ENCODE assay signal across 8 mouse cellular contexts in the genomic region with DNA sequence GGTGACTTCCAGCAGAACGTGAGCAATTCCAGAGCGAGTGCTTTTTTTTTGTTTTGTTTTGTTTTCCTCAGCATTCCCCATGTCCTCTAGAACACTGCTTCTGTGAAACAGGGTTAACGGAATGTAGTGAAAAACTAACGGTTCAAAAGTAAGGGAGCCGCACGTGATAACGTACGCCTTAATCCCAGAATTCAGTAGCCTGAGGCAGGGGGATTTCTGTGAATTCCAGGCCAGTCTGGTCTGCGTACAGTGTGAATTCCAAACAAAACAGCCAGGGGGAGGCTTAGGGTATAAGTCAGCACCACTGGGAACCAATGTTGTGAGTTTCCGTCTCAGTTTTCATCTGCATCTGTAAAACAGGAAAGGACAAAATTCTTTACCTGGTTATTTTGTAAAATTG. TPM values are rescaled to one million over a fixed set of nuclear protein-coding genes. Genes with fewer than 3 reads are reported as not detected.
DNase-seq lines count a peak whose midpoint lies in the region; ATAC-seq and TF ChIP-seq lines count a peak whose summit lies in the region.

No protein-coding gene starts in this region.

- peaks cover 1% of the 10 kb centered on the region; the same call in 1 of the 2 replicates for H3K36me3 ChIP-seq in kidney, adult 2 months (ENCODE audit: control insufficient read depth, insufficient read depth, low read length)
- peaks cover 13% of the 10 kb centered on the region for H3K36me3 ChIP-seq in forebrain, postnatal 0 days (ENCODE audit: insufficient read depth)
- peaks cover 15% of the 10 kb centered on the region; the same call in 1 of the 2 replicates for H3K36me3 ChIP-seq in limb, embryonic 14.5 days (ENCODE audit: control insufficient read depth, insufficient read depth, low read length)
- H3K36me3 ChIP-seq in neural tube, embryonic 13.5 days: peaks cover 17% of the 10 kb centered on the region

- H3K9ac ChIP-seq in forebrain, postnatal 0 days: peak overlapping the region; percentile 83
- H3K9ac ChIP-seq in limb, embryonic 14.5 days (ENCODE audit: low read depth, low read length, severe bottlenecking): peak overlapping the region; percentile 74
- peak overlapping the region; percentile 84 for H3K9ac ChIP-seq in neural tube, embryonic 13.5 days

- H3K4me2 ChIP-seq in forebrain, postnatal 0 days (ENCODE audit: low read depth): peak overlapping the region; percentile 54
- H3K4me2 ChIP-seq in limb, embryonic 14.5 days (replicated peaks; ENCODE audit: low read depth, low read length, severe bottlenecking): peak overlapping the region; percentile 62
- peak overlapping the region; percentile 61 for H3K4me2 ChIP-seq in neural tube, embryonic 13.5 days

- no peaks in the 10 kb centered on the region for H3K27me3 ChIP-seq in kidney, adult 2 months (replicated peaks; ENCODE audit: control insufficient read depth, insufficient read depth, low read length)
- no peaks in the 10 kb centered on the region for H3K27me3 ChIP-seq in forebrain, postnatal 0 days (ENCODE audit: insufficient read depth, low read length)
- H3K27me3 ChIP-seq in limb, embryonic 14.5 days (ENCODE audit: control insufficient read depth, insufficient read depth, low read length): no peaks in the 10 kb centered on the region
- H3K27me3 ChIP-seq in neural tube, embryonic 13.5 days: no peaks in the 10 kb centered on the region

- WGBS in kidney, adult 2 months: 2% methylated on average over 10 of the region's 10 CpGs
- WGBS in forebrain, postnatal 0 days: 10% methylated on average over 10 of the region's 10 CpGs
- WGBS in limb, embryonic 14.5 days: 6% methylated on average over 10 of the region's 10 CpGs
- 12% methylated on average over 10 of the region's 10 CpGs for WGBS in neural tube, embryonic 13.5 days

- no peaks in the 10 kb centered on the region for H3K9me3 ChIP-seq in forebrain, postnatal 0 days (ENCODE audit: low read length)
- no peaks in the 10 kb centered on the region for H3K9me3 ChIP-seq in limb, embryonic 14.5 days (ENCODE audit: control insufficient read depth, low read length)
- H3K9me3 ChIP-seq in neural tube, embryonic 13.5 days: no peaks in the 10 kb centered on the region

- H3K4me3 ChIP-seq in kidney, adult 2 months (ENCODE audit: insufficient read depth, low read depth, low read length): peak overlapping the region; percentile 67
- H3K4me3 ChIP-seq in forebrain, postnatal 0 days (ENCODE audit: low read depth, low read length): peak overlapping the region; percentile 83
- H3K4me3 ChIP-seq in limb, embryonic 14.5 days (replicated peaks; ENCODE audit: low read length): peak overlapping the region; percentile 74
- peak overlapping the region; percentile 76 for H3K4me3 ChIP-seq in neural tube, embryonic 13.5 days

- H3K27ac ChIP-seq in kidney, adult 2 months (ENCODE audit: insufficient read depth, low read depth, low read length): peak overlapping the region; percentile 85
- H3K27ac ChIP-seq in forebrain, postnatal 0 days (ENCODE audit: low read depth, low read length): peak overlapping the region; percentile 92
- peak overlapping the region; percentile 88 for H3K27ac ChIP-seq in limb, embryonic 14.5 days (replicated peaks; ENCODE audit: low read depth, low read length)
- H3K27ac ChIP-seq in neural tube, embryonic 13.5 days (replicated peaks): peak overlapping the region; percentile 93

- no peak; the same call in 1 of the 2 replicates for TF ChIP-seq CTCF in kidney, adult 2 months (conservative IDR thresholded peaks at IDR 0.05; ENCODE audit: insufficient read depth, insufficient read length, low read depth, low read length)
- peak; percentile 6; the same call in 1 of the 2 replicates for TF ChIP-seq CTCF in forebrain, postnatal 0 days (IDR thresholded peaks at IDR 0.05; ENCODE audit: low read depth)

- DNase-seq in kidney, adult 2 months: peak; percentile 25
- no peak for DNase-seq in kidney, adult 11 months
- peak; percentile 62 for DNase-seq in R1 (ENCODE audit: low read depth, low spot score)
- DNase-seq in forebrain, postnatal 0 days: no peak
- DNase-seq in limb, embryonic 14.5 days (ENCODE audit: low spot score): no peak
- DNase-seq in left cerebral cortex, adult 8-10 months (ENCODE audit: low spot score in 2 of 2): no peak
- no peak for DNase-seq in spleen, postnatal 10 days (ENCODE audit: low spot score in 2 of 2)

- no peak for TF ChIP-seq POLR2A in kidney, adult 2 months (IDR thresholded peaks at IDR 0.05; ENCODE audit: low read depth, low read length)
- no peak for TF ChIP-seq POLR2A in limb, embryonic 14.5 days (IDR thresholded peaks at IDR 0.05; ENCODE audit: borderline replicate concordance, extremely low read depth, insufficient read depth, insufficient read length)

- peaks cover 8% of the 10 kb centered on the region for H3K4me1 ChIP-seq in kidney, adult 2 months (ENCODE audit: control insufficient read depth, insufficient read depth, low read length)
- no peaks in the 10 kb centered on the region for H3K4me1 ChIP-seq in forebrain, postnatal 0 days (ENCODE audit: insufficient read depth)
- peaks cover 6% of the 10 kb centered on the region; the same call in 1 of the 2 replicates for H3K4me1 ChIP-seq in limb, embryonic 14.5 days (ENCODE audit: control insufficient read depth, insufficient read depth, low read length)
- peaks cover 21% of the 10 kb centered on the region for H3K4me1 ChIP-seq in neural tube, embryonic 13.5 days (replicated peaks)

- ATAC-seq in forebrain, postnatal 0 days: peak; percentile 60
- peak; percentile 56 for ATAC-seq in limb, embryonic 14.5 days (ENCODE audit: low FRiP score, low read depth)
- ATAC-seq in neural tube, embryonic 13.5 days (ENCODE audit: low read depth): peak; percentile 80

RNA-seq across cellular contexts. Expression of gene Tmem126a, which starts 0.5 kb away (rescaled TPM):
- 38.7 and 52.9 TPM in 2 replicates for polyA plus RNA-seq in kidney, adult 2 months (2012; rRNA removed)
- 67.5 and 75.2 TPM in 2 replicates for total RNA-seq in forebrain, postnatal 0 days (2014; rRNA removed)
- polyA plus RNA-seq in forebrain, postnatal 0 days (2015; fragmentation: Nextera tagmentation; extraction: Ambion mirVana): 125 and 144 TPM in 2 replicates
- 43.8 and 44.0 TPM in 2 replicates for polyA plus RNA-seq in limb, embryonic 14.5 days (2012; rRNA removed)
- polyA plus RNA-seq in limb, embryonic 14.5 days (2014; fragmentation: Nextera tagmentation; extraction: Ambion mirVana): 94.1 and 98.4 TPM in 2 replicates
- polyA plus RNA-seq in neural tube, embryonic 13.5 days (2015; fragmentation: Nextera tagmentation; extraction: Ambion mirVana): 131 and 141 TPM in 2 replicates
- total RNA-seq in left cerebral cortex, adult 8-10 months (2022): 10 to 100 TPM; 37.1 to 40.9 (median 38.4) TPM

RNA-seq across cellular contexts. Expression of gene Crebzf, which starts 15.0 kb away (rescaled TPM):
- polyA plus RNA-seq in kidney, adult 2 months (2012; rRNA removed): 21.4 and 23.9 TPM in 2 replicates
- 99.8 and 112 TPM in 2 replicates for total RNA-seq in forebrain, postnatal 0 days (2014; rRNA removed)
- polyA plus RNA-seq in forebrain, postnatal 0 days (2015; fragmentation: Nextera tagmentation; extraction: Ambion mirVana): 15.5 and 17.0 TPM in 2 replicates
- 140 and 145 TPM in 2 replicates for polyA plus RNA-seq in limb, embryonic 14.5 days (2012; rRNA removed)
- polyA plus RNA-seq in limb, embryonic 14.5 days (2014; fragmentation: Nextera tagmentation; extraction: Ambion mirVana): 56.3 and 58.1 TPM in 2 replicates
- polyA plus RNA-seq in neural tube, embryonic 13.5 days (2015; fragmentation: Nextera tagmentation; extraction: Ambion mirVana): 38.8 and 41.2 TPM in 2 replicates
- 10 to 100 TPM; 67.4 to 93.4 (median 75.2) TPM for total RNA-seq in left cerebral cortex, adult 8-10 months (2022)

RNA-seq across cellular contexts. Expression of gene Tmem126b, which starts 18.3 kb away (rescaled TPM):
- 13.6 and 17.2 TPM in 2 replicates for polyA plus RNA-seq in kidney, adult 2 months (2012; rRNA removed)
- total RNA-seq in forebrain, postnatal 0 days (2014; rRNA removed): 15.2 and 17.4 TPM in 2 replicates
- 14.5 and 18.2 TPM in 2 replicates for polyA plus RNA-seq in forebrain, postnatal 0 days (2015; fragmentation: Nextera tagmentation; extraction: Ambion mirVana)
- 13.3 and 18.6 TPM in 2 replicates for polyA plus RNA-seq in limb, embryonic 14.5 days (2012; rRNA removed)
- 32.4 and 34.1 TPM in 2 replicates for polyA plus RNA-seq in limb, embryonic 14.5 days (2014; fragmentation: Nextera tagmentation; extraction: Ambion mirVana)
- 45.3 and 46.4 TPM in 2 replicates for polyA plus RNA-seq in neural tube, embryonic 13.5 days (2015; fragmentation: Nextera tagmentation; extraction: Ambion mirVana)
- total RNA-seq in left cerebral cortex, adult 8-10 months (2022): 10 to 100 TPM; 25.4 to 27.3 (median 26.5) TPM

RNA-seq across cellular contexts. Expression of gene Dlg2, which starts 19.0 kb away (rescaled TPM):
- 1.6 and 2.1 TPM in 2 replicates for polyA plus RNA-seq in kidney, adult 2 months (2012; rRNA removed)
- total RNA-seq in forebrain, postnatal 0 days (2014; rRNA removed): 169 and 185 TPM in 2 replicates
- 20.0 and 26.3 TPM in 2 replicates for polyA plus RNA-seq in forebrain, postnatal 0 days (2015; fragmentation: Nextera tagmentation; extraction: Ambion mirVana)
- 4.6 and 5.3 TPM in 2 replicates for polyA plus RNA-seq in limb, embryonic 14.5 days (2012; rRNA removed)
- polyA plus RNA-seq in limb, embryonic 14.5 days (2014; fragmentation: Nextera tagmentation; extraction: Ambion mirVana): 6.2 and 7.3 TPM in 2 replicates
- 13.9 and 18.3 TPM in 2 replicates for polyA plus RNA-seq in neural tube, embryonic 13.5 days (2015; fragmentation: Nextera tagmentation; extraction: Ambion mirVana)
- 100 to 1,000 TPM; 251 to 298 (median 273) TPM for total RNA-seq in left cerebral cortex, adult 8-10 months (2022)

RNA-seq across cellular contexts. Expression of gene Ccdc89, which starts 31.1 kb away (rescaled TPM):
- 0.10 and 0.13 TPM in 2 replicates for polyA plus RNA-seq in kidney, adult 2 months (2012; rRNA removed)
- 1.00 and 1.2 TPM in 2 replicates for total RNA-seq in forebrain, postnatal 0 days (2014; rRNA removed)
- 0.67 and 0.74 TPM in 2 replicates for polyA plus RNA-seq in forebrain, postnatal 0 days (2015; fragmentation: Nextera tagmentation; extraction: Ambion mirVana)
- 0.51 and 0.80 TPM in 2 replicates for polyA plus RNA-seq in limb, embryonic 14.5 days (2012; rRNA removed)
- polyA plus RNA-seq in limb, embryonic 14.5 days (2014; fragmentation: Nextera tagmentation; extraction: Ambion mirVana): 0.77 and 0.97 TPM in 2 replicates
- polyA plus RNA-seq in neural tube, embryonic 13.5 days (2015; fragmentation: Nextera tagmentation; extraction: Ambion mirVana): 1.6 and 1.7 TPM in 2 replicates
- 1 to 10 TPM in 2 of 4 experiments, under 1 TPM in 2; 0.82 to 1.1 (median 0.98) TPM for total RNA-seq in left cerebral cortex, adult 8-10 months (2022)

Comparison
In these comparisons a context has a peak if more than half of its experiments do, and no peak if none do; other contexts are left out.
1. DNase-seq: peak in kidney, adult 2 months (single experiment) and R1 (single experiment); none in kidney, adult 11 months (single experiment), forebrain, postnatal 0 days (single experiment), limb, embryonic 14.5 days (single experiment), left cerebral cortex, adult 8-10 months (0 of 2) and spleen, postnatal 10 days (0 of 2).
2. Peak in every context shown above with its lines, with median percentiles within 50 percentile points of each other: H3K27ac ChIP-seq, H3K4me3 ChIP-seq, ATAC-seq, H3K4me2 ChIP-seq and H3K9ac ChIP-seq.